Mouse (Mus musculus): ENCODE results near the gene Sgk1.
A peak's percentile ranks its signal among the peaks of the same experiment; 100 is the strongest.
"Not testable (repeated sequence)": the region's sequence is repeated elsewhere in the genome, so short reads cannot be mapped to it uniquely, and the experiment has no call there.

The Sgk1 gene

DNA sequence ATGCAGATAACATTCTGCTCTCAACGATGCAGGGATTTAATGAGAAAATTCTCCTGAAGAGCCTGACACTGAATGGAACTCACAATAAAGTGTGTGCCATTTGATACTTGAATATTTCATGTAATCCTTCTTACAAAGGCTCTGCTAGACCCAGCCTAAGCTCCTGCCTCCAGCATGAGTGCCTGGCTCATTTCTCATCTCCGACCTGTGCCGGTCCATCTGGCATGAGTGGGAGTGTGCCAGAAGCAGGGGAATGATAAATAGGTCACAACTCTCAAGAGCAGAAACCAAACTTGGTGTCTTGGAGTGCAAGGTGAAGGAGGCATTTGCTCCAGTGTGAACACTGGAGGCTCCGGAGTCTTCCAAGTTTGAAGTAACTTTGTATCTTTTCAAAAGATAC, 13.4 kb upstream of the Sgk1 start:
- DNase-seq = no peak

DNA sequence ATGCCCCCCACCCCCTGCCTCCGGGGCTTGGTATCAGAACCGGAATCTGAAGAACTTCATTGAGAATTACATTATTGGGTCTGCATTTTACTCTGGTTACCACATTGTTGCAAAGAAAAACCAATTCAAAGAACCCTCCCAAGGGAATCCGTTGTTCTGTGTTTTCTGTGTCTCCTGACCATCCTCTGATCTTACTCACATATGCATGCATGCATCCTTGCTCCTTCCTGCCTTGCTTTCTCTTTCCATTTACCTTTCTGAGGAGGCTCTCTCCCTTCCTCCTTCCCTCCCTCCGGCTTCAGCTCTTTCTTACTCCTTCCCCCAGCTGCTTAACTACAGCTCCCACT, 174 bp upstream of the Sgk1 start:
- no peak for DNase-seq

DNA sequence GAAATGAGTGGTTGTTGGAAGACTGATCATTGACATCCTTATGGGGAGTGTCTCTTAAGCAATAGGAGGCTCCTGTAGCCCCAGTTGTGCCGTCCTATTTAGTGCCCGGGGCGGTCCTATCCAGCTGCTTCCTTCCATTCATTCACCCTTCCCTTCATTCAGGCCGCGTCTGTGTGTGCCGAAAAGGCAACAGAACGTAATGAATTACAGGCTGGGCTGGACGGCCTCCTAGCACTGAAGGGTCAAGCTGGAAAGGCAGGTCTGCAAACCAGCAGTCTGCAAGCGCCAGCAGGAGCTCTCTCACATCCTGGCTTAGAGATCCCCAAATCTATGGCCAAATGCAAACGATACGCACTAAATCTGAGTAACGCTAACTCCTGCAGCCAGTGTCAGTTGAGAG, 1.6 kb downstream of the Sgk1 start:
- DNase-seq = peak; percentile 30

DNA sequence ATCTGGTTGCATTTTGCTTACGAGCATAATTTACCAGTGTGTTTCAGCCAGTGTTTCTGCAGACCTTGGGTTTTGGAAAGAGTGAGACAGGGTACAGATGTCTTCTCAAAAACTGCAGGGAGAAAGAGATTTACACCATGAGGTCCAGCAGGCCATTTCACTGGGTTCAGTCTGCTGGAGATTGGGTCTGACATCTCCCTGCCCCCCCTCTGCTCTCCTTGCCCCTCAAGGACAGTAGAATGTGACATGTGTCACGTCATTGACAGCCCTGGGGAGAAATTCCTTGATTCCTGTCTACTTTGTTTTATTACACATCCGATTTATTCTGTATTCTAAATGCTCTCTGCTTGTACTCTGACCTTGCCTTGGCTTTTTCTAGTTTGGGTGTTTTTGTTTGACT, 2.5 kb downstream of the Sgk1 start:
- no peak for DNase-seq

GRCm38 (mm10) chr10:21889141-21889765, 7.3 kb downstream of the Sgk1 start:
- DNase-seq = no peak

GRCm38 (mm10) chr10:21890293-21890692, 8.3 kb downstream of the Sgk1 start:
- DNase-seq = no peak

- DNase-seq = no peak
These were observed 9.5 kb downstream of the Sgk1 start for GRCm38 (mm10) chr10:21891442-21891841.

DNA sequence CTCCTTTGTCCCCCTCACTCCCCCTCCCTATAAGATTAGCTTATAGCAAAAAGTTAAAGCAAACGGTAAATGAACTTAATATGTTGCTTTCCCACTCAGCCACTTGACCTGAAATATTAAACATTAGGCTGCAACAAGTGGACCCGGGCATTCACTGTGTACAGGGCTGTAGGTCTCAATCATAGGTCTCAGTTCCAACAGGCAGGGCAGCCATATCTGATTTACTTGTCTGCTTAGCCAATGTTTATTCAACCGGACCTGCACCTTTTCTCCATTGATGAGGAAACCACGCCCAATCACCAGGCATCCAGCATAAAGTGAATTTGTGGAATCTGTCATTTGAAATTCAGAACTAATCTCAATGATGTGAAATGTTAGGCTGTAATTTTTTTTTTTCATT, 10.1 kb downstream of the Sgk1 start:
- DNase-seq = no peak

DNA sequence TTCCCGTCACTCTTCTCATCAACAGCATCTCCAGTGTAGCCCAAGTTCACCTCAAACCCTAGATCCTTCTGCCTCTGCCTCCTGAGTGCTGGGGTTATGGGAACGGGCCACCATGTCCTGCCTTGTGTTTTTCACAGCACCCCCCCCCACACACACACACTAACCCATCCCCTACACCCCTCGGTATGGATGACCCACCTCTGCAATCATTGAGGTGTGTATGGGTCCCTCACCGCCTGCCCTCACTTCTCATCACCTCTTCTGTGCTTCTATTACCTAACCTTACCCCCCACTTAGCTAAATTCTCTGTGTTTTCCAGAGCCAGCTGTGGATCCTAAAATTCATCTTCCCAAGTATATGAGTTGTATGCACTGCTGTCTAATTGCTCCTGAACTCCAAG, 16.4 kb downstream of the Sgk1 start:
- no peak for DNase-seq

- not testable (repeated sequence) for DNase-seq
These were observed 16.9 kb downstream of the Sgk1 start for GRCm38 (mm10) chr10:21898851-21899250.

- DNase-seq = no peak
These were observed 17.4 kb downstream of the Sgk1 start for GRCm38 (mm10) chr10:21899397-21899796.

GRCm38 (mm10) chr10:21902152-21903140, 20.5 kb downstream of the Sgk1 start:
- no peak for DNase-seq

- no peak for DNase-seq
These were observed 22.2 kb downstream of the Sgk1 start for GRCm38 (mm10) chr10:21904151-21904550.

GRCm38 (mm10) chr10:21905616-21906015, 23.6 kb downstream of the Sgk1 start:
- DNase-seq = no peak

DNA sequence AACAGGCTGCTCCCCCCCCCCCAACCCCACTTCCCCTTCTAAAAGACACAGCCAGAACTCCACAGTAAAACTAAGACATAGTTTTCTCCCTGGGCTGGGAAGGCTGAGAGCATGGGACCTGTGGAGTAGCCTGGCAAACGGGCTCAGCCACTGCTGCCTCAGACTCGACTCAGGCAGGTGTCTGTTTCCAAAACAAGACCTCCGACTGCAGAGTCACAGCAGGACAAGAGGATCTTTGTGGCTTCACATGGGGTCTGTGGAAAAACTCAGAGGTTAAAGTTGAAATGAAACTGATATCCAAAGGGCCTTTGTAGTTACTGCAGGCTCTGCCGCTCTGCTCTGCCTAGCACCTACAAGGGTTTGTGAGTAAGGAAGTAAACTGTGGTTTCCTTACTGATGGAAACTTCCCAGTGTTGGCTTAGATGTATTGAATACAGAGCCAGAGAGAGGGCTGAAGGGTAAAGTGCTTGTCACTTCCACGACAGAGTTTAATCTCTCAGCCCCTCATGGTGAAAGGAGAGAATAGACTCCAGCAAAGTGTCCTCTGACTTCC, 25.0 kb downstream of the Sgk1 start:
- DNase-seq = no peak

DNA sequence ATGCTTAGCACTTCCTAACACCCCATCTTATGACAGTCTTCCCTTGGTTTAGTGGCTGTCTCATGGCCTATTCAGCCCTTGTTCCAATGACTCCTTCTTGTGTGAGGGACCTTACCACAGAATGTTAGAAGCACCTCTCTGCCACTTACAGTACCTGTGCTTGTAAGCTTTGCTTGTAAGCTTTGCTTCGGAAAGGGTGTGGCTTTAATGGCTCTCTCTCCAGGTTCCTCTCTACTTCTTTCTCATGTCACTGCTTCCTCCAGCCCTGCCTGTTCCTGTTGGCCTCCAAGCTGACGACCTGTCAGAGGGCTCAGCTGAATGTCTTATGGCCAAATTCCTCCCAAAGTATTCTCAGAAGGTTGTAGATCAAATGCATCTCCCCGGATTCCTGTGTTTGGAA, 25.8 kb downstream of the Sgk1 start:
- DNase-seq = no peak

DNA sequence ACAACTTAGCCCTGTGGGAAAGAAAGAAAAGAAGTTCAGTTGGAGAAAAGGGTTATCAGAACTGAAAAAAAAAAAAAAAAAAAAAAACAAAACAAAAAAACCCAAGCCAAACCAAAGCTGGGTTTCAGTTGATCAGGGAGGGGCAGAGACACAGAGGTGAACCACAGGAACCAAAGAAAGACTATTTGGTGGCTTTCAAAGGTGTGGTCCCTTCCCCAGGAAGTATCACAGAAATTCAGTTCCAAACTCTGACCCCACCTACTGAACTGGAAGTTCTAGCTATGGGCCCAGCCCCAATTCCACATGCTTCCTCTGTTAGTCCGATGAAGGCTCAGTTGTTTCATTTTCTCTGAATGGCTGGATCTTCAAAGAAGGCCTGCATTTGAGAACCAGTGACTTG, 26.7 kb downstream of the Sgk1 start:
- no peak for DNase-seq

DNA sequence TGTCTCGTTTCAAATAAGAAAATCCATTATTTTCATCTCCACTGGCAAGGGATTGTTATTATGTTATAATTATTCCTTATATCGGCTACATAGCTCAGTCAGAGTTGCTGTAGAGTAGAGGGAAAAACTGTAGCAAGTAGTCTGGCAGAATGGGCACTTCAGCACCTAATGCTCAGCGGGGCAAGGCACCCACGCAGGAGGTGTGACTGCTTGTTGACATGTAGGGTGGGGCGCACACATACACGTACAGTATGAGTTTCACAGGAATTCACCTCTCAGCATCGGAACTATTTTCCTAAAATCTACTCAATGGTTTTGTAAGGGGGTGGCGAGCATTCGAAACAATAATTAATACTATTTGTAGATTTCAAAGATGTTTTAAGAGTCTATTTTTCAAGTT, 28.4 kb downstream of the Sgk1 start:
- no peak for DNase-seq

DNA sequence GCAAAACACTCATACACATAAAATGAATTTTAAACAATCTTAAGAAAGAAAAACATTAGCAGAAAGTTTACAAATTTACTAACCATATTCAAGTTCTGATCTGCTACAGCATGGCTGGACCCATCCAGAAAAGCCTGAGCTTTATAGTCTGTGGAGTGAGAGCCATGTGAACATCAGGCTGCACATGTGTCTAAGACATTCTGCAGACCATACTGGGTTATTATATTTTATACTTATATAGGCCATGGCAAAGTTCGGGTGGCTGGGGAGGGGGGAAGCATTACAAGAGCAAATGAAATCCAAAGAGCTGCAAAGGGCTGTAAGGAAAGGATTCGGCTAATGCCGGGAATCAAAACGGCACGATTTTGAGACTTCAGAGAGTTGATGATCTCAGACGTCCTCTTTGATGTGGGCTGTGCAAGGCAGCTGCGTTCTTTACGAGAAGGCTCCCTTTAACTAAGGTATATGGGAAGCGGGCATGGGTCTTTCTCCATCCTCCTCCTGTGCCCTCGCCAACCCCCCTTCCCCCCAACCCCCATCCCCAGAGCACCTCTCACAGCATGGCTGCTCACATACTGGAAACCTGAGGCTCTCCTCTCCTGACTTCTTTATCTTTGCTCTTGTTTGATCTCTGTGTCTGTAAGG, 29.4 kb downstream of the Sgk1 start:
- DNase-seq = no peak

GRCm38 (mm10) chr10:21914751-21915150, 32.8 kb downstream of the Sgk1 start:
- no peak for DNase-seq

- DNase-seq = no peak
These were observed 34.5 kb downstream of the Sgk1 start for GRCm38 (mm10) chr10:21916301-21917071.

GRCm38 (mm10) chr10:21918016-21918749, 36.2 kb downstream of the Sgk1 start:
- DNase-seq = no peak

Data from right cerebral cortex, adult 18-20 months (tissue).